Comparison of ENCODE assay signal across 8 mouse cellular contexts in genomic region chr1:156558024-156558930, GRCm38 (mm10). TPM values are rescaled to one million over a fixed set of nuclear protein-coding genes. Genes with fewer than 3 reads are reported as not detected.
DNase-seq lines count a peak whose midpoint lies in the region; ATAC-seq and TF ChIP-seq lines count a peak whose summit lies in the region.

Abl2 (plus strand) TSS chr1:156558786.

- H3K27ac ChIP-seq in cortical plate, adult 2 months (ENCODE audit: insufficient read depth, low read length), result peak within 1 kb of the TSS; percentile 95

- no peak for TF ChIP-seq CTCF in cortical plate, adult 2 months (IDR thresholded peaks at IDR 0.05; ENCODE audit: extremely low read depth, insufficient read depth, low read length)

- ATAC-seq in activated CD4-positive, CD25-positive, alpha-beta regulatory T cell, adult 4 months, result peak; percentile 95
- ATAC-seq in inflammation-experienced regulatory T-cells, adult 6 months, result peak; percentile 92
- ATAC-seq in megakaryocyte-erythroid progenitor cell, adult 5-6 weeks (replicated peaks; ENCODE audit: low FRiP score, low TSS enrichment, poor library complexity, severe bottlenecking), result peak; percentile 91

- peak; percentile 89 for DNase-seq in gastrocnemius, postnatal 10 days
- peak; percentile 78 to 94 for DNase-seq in left cerebral cortex, postnatal 10 days (ENCODE audit: extremely low spot score in 1 of 2, low spot score in 2 of 2)
- peak; percentile 89 for DNase-seq in right cerebral cortex, postnatal 25 days
- DNase-seq in urinary bladder, postnatal 4 days (ENCODE audit: low spot score in 2 of 2), result peak; percentile 84 to 88

- 0 out of 2 replicates have a peak, but pooled peaks have one; percentile 46 for TF ChIP-seq POLR2A in cortical plate, adult 2 months (IDR thresholded peaks at IDR 0.05; ENCODE audit: extremely low read depth, insufficient read depth, low read length)

- intact Hi-C loops in left cerebral cortex, postnatal 10 days (cut with DNase I), result loop anchor here (5.0 kb wide), 1 partner anchor 74 kb away; no protein-coding TSS in a partner anchor

- peaks cover 2% of the 10 kb centered on the region; the same call in 1 of the 2 replicates for H3K4me1 ChIP-seq in cortical plate, adult 2 months (ENCODE audit: control insufficient read depth, insufficient read depth, low read length)

- H3K4me3 ChIP-seq in cortical plate, adult 2 months (ENCODE audit: insufficient read depth, low read length), result peak within 1 kb of the TSS; percentile 99

RNA-seq across cellular contexts. Expression of gene Abl2, which starts in this region (rescaled TPM):
- 1 to 10 TPM; 3.3 TPM for polyA plus RNA-seq in activated CD4-positive, CD25-positive, alpha-beta regulatory T cell, adult 4 months (2017; shearing (Covaris generic))
- polyA plus RNA-seq in cortical plate, adult 2 months (2012; rRNA removed), result 16.9 and 18.9 TPM in 2 replicates
- 10 to 100 TPM; 16.1 to 18.7 TPM for total RNA-seq in gastrocnemius, postnatal 10 days (2021)
- polyA plus RNA-seq in inflammation-experienced regulatory T-cells, adult 6 months (2017; shearing (Covaris generic)), result 1 to 10 TPM; 2.8 to 6.1 (median 4.6) TPM
- total RNA-seq in left cerebral cortex, postnatal 10 days (2021), result 10 to 100 TPM; 55.6 to 58.8 TPM
- 14.2 and 14.6 TPM in 2 replicates for total RNA-seq in megakaryocyte-erythroid progenitor cell, adult 5-6 weeks (2014; fragmentation: Nextera tagmentation)
- 15.2 and 18.5 TPM in 2 replicates for total RNA-seq in megakaryocyte-erythroid progenitor cell, adult 5-6 weeks (2017)

Comparison
In these comparisons a context has a peak if more than half of its experiments do, and no peak if none do; other contexts are left out.
1. Peak in every context shown above with its lines: DNase-seq, ATAC-seq, H3K4me3 ChIP-seq and H3K27ac ChIP-seq.